ENCODE assay signal across 11 mouse cellular contexts in the genomic region with DNA sequence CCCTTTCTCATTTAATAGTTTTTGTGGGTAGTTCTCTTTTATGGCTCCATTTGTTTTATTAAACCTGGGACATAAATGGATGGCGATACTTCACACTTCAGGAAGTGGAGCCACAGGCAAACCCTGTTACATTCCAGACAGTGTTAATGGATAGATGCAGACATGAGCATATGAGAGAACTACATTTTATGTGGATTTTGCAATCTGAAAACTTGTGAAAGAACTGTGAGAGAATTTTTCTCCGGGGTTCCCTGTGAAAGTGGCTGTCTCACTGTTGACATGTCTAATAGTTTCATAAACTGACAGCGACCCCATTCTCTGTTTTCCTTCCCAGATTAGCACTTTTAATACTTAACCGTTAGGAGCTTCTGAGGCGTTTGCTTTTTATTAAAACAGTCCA. TPM values are rescaled to one million over a fixed set of nuclear protein-coding genes. Genes with fewer than 3 reads are reported as not detected.
A peak's percentile ranks its signal among the peaks of the same experiment; 100 is the strongest.
DNase-seq lines count a peak whose midpoint lies in the region; ATAC-seq and TF ChIP-seq lines count a peak whose summit lies in the region.
"Had no signal": no experiment of that assay in that cellular context is flagged by ENCODE, and none has a peak within 500 bp of the region (broad histone marks: within the 10 kb centered on the region; RNA-seq: fewer than 3 reads in every experiment).

No protein-coding gene starts in this region.

- peaks cover 15% of the 10 kb centered on the region for H3K4me1 ChIP-seq in heart, postnatal 0 days (ENCODE audit: control insufficient read depth, insufficient read depth)
- peaks cover 27% of the 10 kb centered on the region for H3K4me1 ChIP-seq in lung, embryonic 16.5 days (replicated peaks; ENCODE audit: control insufficient read depth, insufficient read depth, low read length)

- no peak overlapping the region for H3K9ac ChIP-seq in heart, postnatal 0 days (replicated peaks; ENCODE audit: low read depth, low read length)
- H3K9ac ChIP-seq in lung, embryonic 16.5 days (ENCODE audit: low read length), result 0 out of 2 replicates have a peak overlapping the region, but pooled peaks have one; percentile 11
- H3K9ac ChIP-seq: neural tube, embryonic 12.5 days had no signal

- H3K27me3 ChIP-seq in heart, postnatal 0 days (ENCODE audit: control insufficient read depth, insufficient read depth, low read length), result no peaks in the 10 kb centered on the region
- H3K27me3 ChIP-seq in lung, embryonic 16.5 days (ENCODE audit: control insufficient read depth, insufficient read depth, low read depth, low read length), result no peaks in the 10 kb centered on the region
- H3K27me3 ChIP-seq: neural tube, embryonic 12.5 days had no signal

- no peaks in the 10 kb centered on the region for H3K36me3 ChIP-seq in heart, postnatal 0 days (replicated peaks; ENCODE audit: control insufficient read depth, insufficient read depth, low read length)
- no peaks in the 10 kb centered on the region for H3K36me3 ChIP-seq in lung, embryonic 16.5 days (ENCODE audit: control insufficient read depth, insufficient read depth, low read length)
- H3K36me3 ChIP-seq: neural tube, embryonic 12.5 days had no signal

- no peaks in the 10 kb centered on the region for H3K9me3 ChIP-seq in heart, postnatal 0 days (replicated peaks; ENCODE audit: control insufficient read depth, low read length)
- no peaks in the 10 kb centered on the region for H3K9me3 ChIP-seq in lung, embryonic 16.5 days (ENCODE audit: control insufficient read depth, low read length)
- H3K9me3 ChIP-seq: neural tube, embryonic 12.5 days had no signal

- peak overlapping the region; percentile 5; the same call in 1 of the 2 replicates for H3K4me3 ChIP-seq in heart, postnatal 0 days (ENCODE audit: low read depth, low read length)
- 0 out of 2 replicates have a peak overlapping the region, but pooled peaks have one; percentile 10 for H3K4me3 ChIP-seq in lung, embryonic 16.5 days (ENCODE audit: low read length)
- H3K4me3 ChIP-seq: neural tube, embryonic 12.5 days had no signal

- no peak for TF ChIP-seq CTCF in heart, postnatal 0 days (IDR thresholded peaks at IDR 0.05; ENCODE audit: low read depth)

- no peak overlapping the region for H3K27ac ChIP-seq in heart, postnatal 0 days (ENCODE audit: low read depth)
- H3K27ac ChIP-seq in lung, embryonic 16.5 days (ENCODE audit: low read length), result no peak overlapping the region
- H3K27ac ChIP-seq: neural tube, embryonic 12.5 days had no signal

- no peak for ATAC-seq in heart, postnatal 0 days (ENCODE audit: insufficient read depth, low read depth)
- no peak for ATAC-seq in lung, embryonic 16.5 days (ENCODE audit: low read depth)
- peak; percentile 24 for ATAC-seq in granulocyte monocyte progenitor cell, adult 5-6 weeks (replicated peaks; ENCODE audit: poor library complexity, severe bottlenecking)
- peak; percentile 11; the same call in 1 of the 2 replicates for ATAC-seq in megakaryocyte, adult 5-6 weeks (ENCODE audit: poor library complexity, severe bottlenecking)
- ATAC-seq: hindbrain, embryonic 16.5 days had no signal

- no peak for TF ChIP-seq EP300 in heart, postnatal 0 days (IDR thresholded peaks at IDR 0.05; ENCODE audit: low read depth)

- no peak for DNase-seq in heart, postnatal 0 days (ENCODE audit: low spot score)
- DNase-seq in heart, adult 11 months, result no peak
- DNase-seq in lung, postnatal 25 days (ENCODE audit: low spot score), result no peak
- DNase-seq in cerebellum, postnatal 36 days, result no peak
- DNase-seq: cerebellum, adult 9-10 months; lung, postnatal 4 days had no signal

- H3K4me2 ChIP-seq in heart, postnatal 0 days (ENCODE audit: low read depth, low read length), result peak overlapping the region; percentile 42; the same call in 1 of the 2 replicates
- peak overlapping the region; percentile 25 for H3K4me2 ChIP-seq in lung, embryonic 16.5 days (ENCODE audit: low read depth, low read length)

- WGBS in heart, postnatal 0 days, result 56% methylated on average over 5 of the region's 5 CpGs
- 29% methylated on average over 5 of the region's 5 CpGs for WGBS in lung, embryonic 16.5 days

RNA-seq across cellular contexts. Expression of gene Stim2, which starts 2.7 kb away (rescaled TPM):
- total RNA-seq in heart, postnatal 0 days (2014; rRNA removed; ENCODE audit: low replicate concordance), result 16.3 and 17.2 TPM in 2 replicates
- 7.1 and 7.8 TPM in 2 replicates for polyA plus RNA-seq in heart, postnatal 0 days (2015; fragmentation: Nextera tagmentation; extraction: Ambion mirVana)
- 15.6 and 20.7 TPM in 2 replicates for polyA plus RNA-seq in lung, embryonic 16.5 days (2015; fragmentation: Nextera tagmentation; extraction: Ambion mirVana)
- 13.4 and 17.7 TPM in 2 replicates for total RNA-seq in granulocyte monocyte progenitor cell, adult 5-6 weeks (2014; fragmentation: Nextera tagmentation)
- total RNA-seq in granulocyte monocyte progenitor cell, adult 5-6 weeks (2017), result 18.0 and 27.9 TPM in 2 replicates
- 31.2 and 33.7 TPM in 2 replicates for total RNA-seq in megakaryocyte, adult 5-6 weeks (2015)
- total RNA-seq in megakaryocyte, adult 5-6 weeks (2017), result 29.2 and 35.5 TPM in 2 replicates

Comparison
In these comparisons a context has a peak if more than half of its experiments do, and no peak if none do; other contexts are left out.
1. ATAC-seq: peak in granulocyte monocyte progenitor cell, adult 5-6 weeks (single experiment) and megakaryocyte, adult 5-6 weeks (single experiment); none in heart, postnatal 0 days (single experiment) and lung, embryonic 16.5 days (single experiment).